Comparison of ENCODE assay signal across 18 mouse cellular contexts in genomic region chr15:9100446-9101077, GRCm38 (mm10). TPM values are rescaled to one million over a fixed set of nuclear protein-coding genes. Genes with fewer than 3 reads are reported as not detected.
DNase-seq lines count a peak whose midpoint lies in the region; ATAC-seq lines count a peak whose summit lies in the region.
"Had no signal": no experiment of that assay in that cellular context is flagged by ENCODE, and none has a peak within 500 bp of the region (broad histone marks: within the 10 kb centered on the region; RNA-seq: fewer than 3 reads in every experiment).

No protein-coding gene starts in this region.

- H3K36me3 ChIP-seq in neural tube, embryonic 13.5 days, result peaks cover 65% of the 10 kb centered on the region
- H3K36me3 ChIP-seq in midbrain, embryonic 12.5 days, result peaks cover 32% of the 10 kb centered on the region
- peaks cover 95% of the 10 kb centered on the region for H3K36me3 ChIP-seq in limb, embryonic 10.5 days

- no peak overlapping the region for H3K4me3 ChIP-seq in neural tube, embryonic 13.5 days
- H3K4me3 ChIP-seq in midbrain, embryonic 12.5 days, result no peak overlapping the region
- H3K4me3 ChIP-seq in limb, embryonic 10.5 days, result no peak overlapping the region
- H3K4me3 ChIP-seq: limb, embryonic 12.5 days; neural tube, embryonic 12.5 days had no signal

- H3K27me3 ChIP-seq in neural tube, embryonic 13.5 days, result no peaks in the 10 kb centered on the region
- no peaks in the 10 kb centered on the region for H3K27me3 ChIP-seq in midbrain, embryonic 12.5 days
- H3K27me3 ChIP-seq in limb, embryonic 10.5 days (ENCODE audit: low read depth, poor library complexity, severe bottlenecking), result no peaks in the 10 kb centered on the region
- H3K27me3 ChIP-seq: limb, embryonic 12.5 days; neural tube, embryonic 12.5 days had no signal

- H3K27ac ChIP-seq in neural tube, embryonic 13.5 days (replicated peaks), result 0 out of 2 replicates have a peak overlapping the region, but pooled peaks have one; percentile 2
- H3K27ac ChIP-seq in midbrain, embryonic 12.5 days (replicated peaks), result peak overlapping the region; percentile 22; the same call in 1 of the 2 replicates
- no peak overlapping the region for H3K27ac ChIP-seq in limb, embryonic 10.5 days
- H3K27ac ChIP-seq: limb, embryonic 12.5 days; liver, embryonic 14.5 days; neural tube, embryonic 12.5 days had no signal

- peak; percentile 23 to 36 for DNase-seq in frontal cortex, postnatal 10 days (ENCODE audit: low spot score in 2 of 2)
- DNase-seq in frontal cortex, postnatal 25 days (ENCODE audit: low spot score in 2 of 2), result no peak
- DNase-seq in neural tube, embryonic 10.5 days (ENCODE audit: extremely low spot score, low spot score), result no peak
- DNase-seq in limb, embryonic 10.5 days (ENCODE audit: low spot score), result no peak
- DNase-seq: B cell, adult 2 months; cerebellum, adult 11-12 months; gastrocnemius, postnatal 36 days; kidney, adult 18-20 months; kidney, postnatal 4 days; thymus, postnatal 4 days had no signal

- no peak overlapping the region for H3K9ac ChIP-seq in neural tube, embryonic 13.5 days
- H3K9ac ChIP-seq in midbrain, embryonic 12.5 days (replicated peaks), result no peak overlapping the region
- H3K9ac ChIP-seq: limb, embryonic 12.5 days; liver, embryonic 14.5 days; neural tube, embryonic 12.5 days had no signal

- peak; percentile 36; the same call in 1 of the 2 replicates for ATAC-seq in neural tube, embryonic 13.5 days (ENCODE audit: low read depth)
- ATAC-seq in midbrain, embryonic 12.5 days (ENCODE audit: low FRiP score, low read depth), result no peak
- ATAC-seq in CD4-positive, CD25-positive, alpha-beta regulatory T cell, adult 4 months, result no peak
- ATAC-seq: lung, postnatal 0 days had no signal

- WGBS in neural tube, embryonic 13.5 days, result 83% methylated on average over 10 of the region's 10 CpGs
- WGBS in midbrain, embryonic 12.5 days, result 79% methylated on average over 10 of the region's 10 CpGs
- 95% methylated on average over 10 of the region's 10 CpGs for WGBS in limb, embryonic 10.5 days

- H3K4me1 ChIP-seq in neural tube, embryonic 13.5 days (replicated peaks), result 0 out of 2 replicates have a peak, but pooled peaks cover 4% of the 10 kb centered on the region
- no peaks in the 10 kb centered on the region for H3K4me1 ChIP-seq in midbrain, embryonic 12.5 days
- H3K4me1 ChIP-seq in limb, embryonic 10.5 days, result no peaks in the 10 kb centered on the region
- H3K4me1 ChIP-seq: limb, embryonic 12.5 days; neural tube, embryonic 12.5 days had no signal

- no peaks in the 10 kb centered on the region for H3K9me3 ChIP-seq in neural tube, embryonic 13.5 days
- H3K9me3 ChIP-seq in midbrain, embryonic 12.5 days, result no peaks in the 10 kb centered on the region
- H3K9me3 ChIP-seq in limb, embryonic 10.5 days (replicated peaks), result no peaks in the 10 kb centered on the region
- H3K9me3 ChIP-seq: limb, embryonic 12.5 days; neural tube, embryonic 12.5 days had no signal

- H3K4me2 ChIP-seq in neural tube, embryonic 13.5 days, result no peak overlapping the region
- no peak overlapping the region for H3K4me2 ChIP-seq in midbrain, embryonic 12.5 days (replicated peaks)
- H3K4me2 ChIP-seq: heart, embryonic 11.5 days; limb, embryonic 12.5 days; neural tube, embryonic 12.5 days had no signal

RNA-seq across cellular contexts. Expression of gene Nadk2, which starts 29.5 kb away (rescaled TPM):
- polyA plus RNA-seq in neural tube, embryonic 13.5 days (2015; fragmentation: Nextera tagmentation; extraction: Ambion mirVana), result 28.4 and 34.4 TPM in 2 replicates
- polyA plus RNA-seq in midbrain, embryonic 12.5 days (2016; fragmentation: Nextera tagmentation; extraction: Ambion mirVana), result 35.3 and 36.5 TPM in 2 replicates
- polyA plus RNA-seq in CD4-positive, CD25-positive, alpha-beta regulatory T cell, adult 4 months (2017; shearing (Covaris generic)), result 1 to 10 TPM; 3.7 to 6.0 TPM
- polyA plus RNA-seq in limb, embryonic 10.5 days (2016; fragmentation: Nextera tagmentation; extraction: Ambion mirVana), result 29.2 and 30.8 TPM in 2 replicates

RNA-seq across cellular contexts. Expression of gene Lmbrd2, which starts 39.8 kb away (rescaled TPM):
- 3.2 and 4.4 TPM in 2 replicates for polyA plus RNA-seq in neural tube, embryonic 13.5 days (2015; fragmentation: Nextera tagmentation; extraction: Ambion mirVana)
- polyA plus RNA-seq in midbrain, embryonic 12.5 days (2016; fragmentation: Nextera tagmentation; extraction: Ambion mirVana), result 3.4 and 3.5 TPM in 2 replicates
- 1 to 10 TPM; 4.2 to 4.9 TPM for polyA plus RNA-seq in CD4-positive, CD25-positive, alpha-beta regulatory T cell, adult 4 months (2017; shearing (Covaris generic))
- 1.3 and 2.0 TPM in 2 replicates for polyA plus RNA-seq in limb, embryonic 10.5 days (2016; fragmentation: Nextera tagmentation; extraction: Ambion mirVana)

RNA-seq across cellular contexts. Expression of gene Skp2, which starts 54.7 kb away (rescaled TPM):
- polyA plus RNA-seq in neural tube, embryonic 13.5 days (2015; fragmentation: Nextera tagmentation; extraction: Ambion mirVana), result 22.4 and 25.7 TPM in 2 replicates
- 85.9 and 86.1 TPM in 2 replicates for polyA plus RNA-seq in midbrain, embryonic 12.5 days (2016; fragmentation: Nextera tagmentation; extraction: Ambion mirVana)
- polyA plus RNA-seq in CD4-positive, CD25-positive, alpha-beta regulatory T cell, adult 4 months (2017; shearing (Covaris generic)), result 1 to 10 TPM; 4.4 to 7.8 TPM
- polyA plus RNA-seq in limb, embryonic 10.5 days (2016; fragmentation: Nextera tagmentation; extraction: Ambion mirVana), result 128 and 138 TPM in 2 replicates

Comparison
In these comparisons a context has a peak if more than half of its experiments do, and no peak if none do; other contexts are left out.
1. DNase-seq: peak in frontal cortex, postnatal 10 days (2 of 2); none in frontal cortex, postnatal 25 days (0 of 2), neural tube, embryonic 10.5 days (single experiment) and limb, embryonic 10.5 days (single experiment).